Mouse (Mus musculus) thymus, postnatal 25 days (tissue): ENCODE results near the gene Capza1.
"Not testable (repeated sequence)": the region's sequence is repeated elsewhere in the genome, so short reads cannot be mapped to it uniquely, and the experiment has no call there.

Experiments used
- DNase-seq: peaks from one replicate; pipeline ENCODE4 v3.0.0; 2022

Capza1 gene

DNA sequence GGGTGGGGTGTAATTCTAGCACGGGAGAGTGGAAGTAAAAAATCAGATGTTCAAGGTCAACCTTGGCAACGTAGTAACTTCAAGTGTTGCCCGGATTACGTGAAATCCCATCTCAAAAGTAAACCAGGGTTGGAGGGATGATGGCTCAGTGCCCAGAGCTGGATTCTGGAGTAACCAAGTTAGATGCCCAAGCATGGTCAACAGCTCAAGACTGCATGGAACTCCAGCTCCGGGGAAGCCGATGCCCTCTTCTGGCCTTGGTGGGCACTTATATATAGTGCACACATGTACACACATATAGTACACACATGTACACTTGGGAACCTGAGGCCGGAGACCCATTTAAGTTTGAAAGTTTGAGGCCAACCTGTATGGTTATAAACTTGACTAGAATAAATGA lies 48.2 kb downstream of the Capza1 start:
- DNase-seq, result no peak

DNA sequence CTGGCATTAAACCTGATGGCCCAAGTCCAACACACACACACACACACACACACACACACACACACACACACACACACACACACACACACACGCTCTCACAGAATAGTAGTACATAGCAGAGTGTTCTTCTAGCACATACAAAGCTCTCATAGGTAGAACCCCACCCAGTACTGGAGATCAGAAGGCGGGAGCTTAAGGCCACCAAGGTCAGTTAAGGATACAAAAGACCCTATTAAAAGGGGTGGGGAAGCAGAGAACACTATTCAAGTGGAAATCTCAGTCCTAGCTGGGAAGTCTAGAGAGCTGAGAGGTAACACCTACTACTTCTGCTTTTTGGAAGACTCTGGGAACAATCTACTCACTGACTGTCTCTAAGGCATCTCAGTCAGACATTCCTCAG lies 49.0 kb downstream of the Capza1 start:
- no peak for DNase-seq

DNA sequence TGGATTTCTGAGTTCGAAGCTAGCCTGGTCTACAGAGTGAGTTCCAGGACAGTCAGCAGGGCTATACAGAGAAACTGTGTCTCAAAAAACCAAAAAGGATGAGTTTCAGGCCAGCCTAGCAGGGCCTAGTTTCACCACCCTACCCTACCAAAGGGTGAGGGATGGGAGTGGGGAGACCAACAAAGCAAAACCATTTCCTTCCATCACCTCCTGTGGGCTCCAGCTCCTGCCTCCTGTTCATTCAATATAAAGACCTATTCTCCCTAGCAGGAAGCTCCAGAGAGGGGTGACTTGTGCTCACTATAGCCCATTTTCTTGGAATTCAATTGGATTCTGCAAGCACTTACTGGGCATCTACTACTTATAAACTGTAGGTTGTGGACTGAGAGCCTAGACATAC lies 49.6 kb downstream of the Capza1 start:
- DNase-seq, result no peak

DNA sequence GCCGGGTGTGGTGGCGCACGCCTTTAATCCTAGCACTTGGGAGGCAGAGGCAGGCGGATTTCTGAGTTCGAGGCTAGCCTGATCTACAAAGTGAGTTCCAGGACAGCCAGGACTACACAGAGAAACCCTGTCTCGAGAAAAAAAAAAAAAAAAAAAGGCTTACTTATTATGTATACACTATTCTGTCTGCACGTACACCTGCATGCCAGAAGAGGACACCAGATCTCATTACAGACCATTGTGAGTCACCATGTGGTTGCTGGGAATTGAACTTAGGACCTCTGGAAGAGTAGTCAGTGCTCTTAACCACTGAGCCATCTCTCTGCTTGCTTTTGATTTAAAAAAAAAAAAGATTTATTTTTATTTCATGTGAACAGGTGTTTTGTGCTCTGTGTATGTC lies 51.1 kb downstream of the Capza1 start:
- not testable (repeated sequence) for DNase-seq

DNA sequence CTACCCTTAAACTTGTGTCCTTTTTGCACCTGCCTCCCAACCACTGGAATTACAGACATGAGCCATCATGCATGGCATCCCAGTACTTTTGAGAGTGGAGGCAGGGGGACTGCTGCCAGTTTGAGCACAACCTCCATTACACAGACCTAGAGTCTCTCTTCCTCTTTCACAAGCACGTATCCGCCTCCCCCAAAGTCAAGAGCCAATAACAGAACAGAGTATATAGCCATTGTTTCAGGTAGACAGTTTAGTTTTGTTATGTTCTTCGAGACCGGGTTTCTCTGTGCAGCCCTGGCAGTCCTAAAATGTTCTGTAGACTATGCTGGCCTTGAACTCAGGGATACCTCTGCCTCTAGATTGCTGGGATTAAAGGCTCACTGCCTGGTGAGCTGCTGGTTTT lies 52.1 kb downstream of the Capza1 start:
- DNase-seq, result no peak

DNA sequence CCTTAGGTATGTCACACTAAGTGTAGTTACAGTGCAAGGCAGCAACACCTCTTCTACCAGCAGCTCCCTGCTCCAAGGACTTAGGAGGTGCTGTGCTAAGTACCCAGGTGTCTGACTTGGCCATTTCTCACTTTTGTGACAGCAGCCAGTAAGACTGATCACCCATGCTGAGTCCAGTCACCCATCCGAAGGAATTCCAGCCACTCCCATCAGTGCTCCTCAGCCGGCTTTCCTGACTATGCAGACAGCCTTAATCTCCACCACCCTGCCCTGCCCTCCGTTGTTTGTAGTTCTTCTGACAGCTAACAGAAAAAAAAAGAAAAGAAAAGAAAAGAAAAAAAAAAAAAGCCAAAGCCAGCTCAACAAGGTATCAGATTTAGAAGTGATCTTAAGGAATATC lies 52.6 kb downstream of the Capza1 start:
- DNase-seq, result no peak

DNA sequence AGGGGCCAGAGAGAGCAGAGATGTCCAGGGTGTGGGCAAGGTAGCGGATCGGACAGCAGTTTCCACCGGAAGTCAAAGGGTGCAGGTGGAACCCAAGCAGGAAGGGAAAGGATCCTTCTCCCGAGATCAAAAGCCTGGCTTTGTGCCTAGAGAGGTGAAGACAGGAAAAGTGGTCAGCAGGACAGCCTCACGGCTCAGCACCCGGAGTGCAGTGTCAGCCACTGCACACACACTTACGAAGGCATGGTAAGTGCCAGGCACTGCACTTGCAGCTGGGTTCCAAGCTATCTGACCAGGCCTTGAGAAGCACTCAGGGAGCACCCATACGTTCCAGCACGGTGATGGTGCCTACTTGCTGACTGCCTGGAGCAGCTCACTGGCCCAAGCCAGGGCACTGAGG lies 58.8 kb downstream of the Capza1 start:
- DNase-seq, result no peak

DNA sequence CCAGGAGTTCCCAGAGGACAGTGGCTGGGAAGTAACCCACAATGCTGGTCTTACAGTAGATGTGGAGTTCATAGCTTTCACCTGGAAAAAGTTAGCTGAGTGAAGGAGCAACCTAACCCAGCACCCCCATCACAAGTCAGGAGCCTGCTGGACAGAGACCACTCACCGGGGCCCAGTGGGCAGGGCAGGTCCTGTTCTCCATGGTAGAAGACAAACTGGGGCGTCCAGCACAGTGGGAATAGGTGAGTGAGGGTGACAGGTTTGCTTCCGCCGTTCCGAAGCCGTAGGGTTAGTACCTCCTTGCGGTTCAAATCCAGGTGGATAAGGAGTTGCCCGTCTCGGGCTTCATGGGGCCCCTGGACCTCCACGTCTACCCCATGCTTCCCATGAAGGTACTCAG lies 60.0 kb downstream of the Capza1 start:
- no peak for DNase-seq

DNA sequence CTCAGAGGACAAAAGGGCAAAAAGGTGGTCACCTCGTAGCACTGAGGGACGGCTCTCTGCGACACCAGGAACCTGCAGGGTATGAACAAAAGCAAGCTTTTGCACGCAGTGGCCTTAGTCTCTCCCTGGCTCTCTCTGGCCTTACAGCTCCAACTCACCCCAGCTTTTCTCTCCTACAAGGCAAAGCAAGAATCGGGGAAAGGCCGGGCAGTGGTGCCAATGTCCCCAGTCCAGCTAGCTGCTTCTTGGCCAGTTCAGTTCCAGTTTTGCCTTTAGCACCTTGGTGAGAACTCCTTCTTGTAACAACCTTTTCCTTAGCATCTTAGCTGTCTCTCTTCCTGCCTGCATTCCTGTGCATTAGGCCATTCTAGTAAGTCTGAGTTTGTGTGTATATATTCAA lies 62.8 kb downstream of the Capza1 start:
- no peak for DNase-seq

DNA sequence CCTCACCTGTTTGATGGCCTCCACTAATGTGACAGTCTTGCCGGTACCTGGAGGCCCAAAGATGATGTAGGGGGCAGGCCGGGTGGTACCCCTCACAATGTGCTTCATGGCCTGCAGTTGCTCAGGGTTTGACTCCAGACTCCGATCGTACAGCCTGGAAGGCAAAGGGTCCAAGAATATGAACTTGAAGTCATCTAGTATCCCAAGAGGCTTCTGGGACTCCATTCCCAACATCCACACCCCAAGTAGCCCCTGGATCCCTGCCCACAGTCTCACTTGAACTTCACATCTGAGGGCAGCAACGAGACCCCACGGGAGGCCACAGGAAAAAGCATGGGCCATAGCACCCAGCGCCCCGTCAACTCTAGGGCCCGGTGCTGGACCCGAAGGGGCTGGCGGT lies 63.6 kb downstream of the Capza1 start:
- no peak for DNase-seq

DNA sequence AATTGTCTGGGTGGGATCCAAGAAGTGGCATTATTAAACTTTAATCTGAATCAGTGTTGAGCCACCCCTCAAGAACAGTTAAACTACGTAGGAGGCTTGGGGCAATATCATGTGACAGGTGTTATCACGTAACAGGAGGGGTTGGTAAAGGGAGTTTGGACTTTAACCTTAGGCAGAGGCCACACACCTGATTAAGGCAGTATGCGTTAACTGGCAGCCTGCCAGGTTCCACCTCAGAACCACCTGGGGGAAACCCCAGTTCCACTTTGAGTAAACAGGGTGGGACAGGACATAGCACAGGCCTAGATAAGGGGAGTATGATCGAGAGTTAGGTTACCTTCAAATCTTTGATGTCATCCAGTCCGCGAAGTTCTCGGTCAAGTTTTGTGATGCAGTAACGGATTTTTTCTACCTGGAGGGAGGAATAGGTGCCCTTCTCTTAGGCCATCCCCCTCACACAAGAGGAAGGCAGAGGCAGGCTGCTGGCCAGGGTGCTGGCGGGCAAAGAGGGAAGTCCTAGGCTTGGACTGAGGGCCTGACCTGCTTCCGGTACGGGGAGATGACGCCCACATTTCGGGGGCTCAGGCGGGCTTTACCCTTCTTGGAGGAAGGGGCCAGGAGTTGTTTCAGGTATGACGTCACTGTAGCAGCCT lies 67.7 kb downstream of the Capza1 start:
- DNase-seq, result no peak

DNA sequence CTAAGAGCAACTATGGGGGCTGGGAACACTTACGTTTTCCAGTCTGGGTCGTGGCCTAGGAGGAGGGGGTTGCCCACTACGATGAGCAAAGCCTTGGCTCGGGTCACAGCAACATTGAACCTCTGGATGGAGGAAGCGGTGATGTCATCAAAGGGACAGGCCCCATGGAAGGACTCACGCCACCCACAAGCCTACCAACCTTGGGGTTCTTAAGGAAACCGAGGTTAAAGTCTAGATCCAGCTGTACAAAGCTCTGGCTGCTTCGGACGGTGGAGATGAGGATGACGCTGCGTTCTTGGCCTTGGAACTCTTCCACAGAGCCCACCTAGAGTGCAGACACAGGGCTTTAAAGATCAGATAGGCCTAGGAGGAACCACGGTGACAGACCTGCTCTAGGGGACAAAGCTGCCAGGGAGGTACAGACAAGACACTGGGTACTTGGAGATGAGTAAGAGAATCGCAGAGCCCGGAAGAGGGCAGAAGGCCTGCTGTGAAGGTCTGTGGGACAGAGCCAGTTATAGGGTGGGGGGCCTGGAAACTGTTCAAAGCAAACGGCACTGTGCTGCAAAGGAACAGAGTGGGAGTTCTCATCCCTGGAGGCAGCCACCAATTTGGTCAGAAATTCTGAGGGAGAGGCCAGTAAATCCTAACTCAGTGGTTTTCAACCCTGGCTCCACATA lies 68.5 kb downstream of the Capza1 start:
- DNase-seq, result no peak

DNA sequence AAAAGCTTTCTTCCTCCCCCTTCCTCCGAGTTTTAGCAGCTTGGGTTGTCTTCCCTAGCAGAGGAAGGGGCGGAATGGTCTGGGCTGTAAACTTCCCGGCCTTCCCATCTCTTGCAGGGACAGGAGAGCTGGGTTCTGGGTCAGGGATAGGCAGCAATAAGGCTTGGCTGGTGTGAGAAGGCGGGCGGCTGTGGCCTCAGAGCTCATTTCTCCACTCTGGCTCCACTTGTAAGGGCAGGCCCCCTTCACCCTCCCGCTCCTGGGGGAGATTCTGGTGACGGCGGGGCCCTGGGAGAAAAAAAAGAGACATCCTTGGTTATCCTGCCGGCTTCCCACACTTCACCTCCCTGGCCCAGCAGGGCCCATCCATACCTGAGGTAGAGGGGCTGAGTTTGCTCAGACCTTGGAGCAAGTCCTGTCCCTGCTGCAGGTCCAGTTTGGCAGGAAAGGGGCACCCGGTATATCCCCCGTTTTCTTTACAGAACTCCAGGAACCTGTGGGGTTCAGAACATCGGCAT lies 69.3 kb downstream of the Capza1 start:
- no peak for DNase-seq

DNA sequence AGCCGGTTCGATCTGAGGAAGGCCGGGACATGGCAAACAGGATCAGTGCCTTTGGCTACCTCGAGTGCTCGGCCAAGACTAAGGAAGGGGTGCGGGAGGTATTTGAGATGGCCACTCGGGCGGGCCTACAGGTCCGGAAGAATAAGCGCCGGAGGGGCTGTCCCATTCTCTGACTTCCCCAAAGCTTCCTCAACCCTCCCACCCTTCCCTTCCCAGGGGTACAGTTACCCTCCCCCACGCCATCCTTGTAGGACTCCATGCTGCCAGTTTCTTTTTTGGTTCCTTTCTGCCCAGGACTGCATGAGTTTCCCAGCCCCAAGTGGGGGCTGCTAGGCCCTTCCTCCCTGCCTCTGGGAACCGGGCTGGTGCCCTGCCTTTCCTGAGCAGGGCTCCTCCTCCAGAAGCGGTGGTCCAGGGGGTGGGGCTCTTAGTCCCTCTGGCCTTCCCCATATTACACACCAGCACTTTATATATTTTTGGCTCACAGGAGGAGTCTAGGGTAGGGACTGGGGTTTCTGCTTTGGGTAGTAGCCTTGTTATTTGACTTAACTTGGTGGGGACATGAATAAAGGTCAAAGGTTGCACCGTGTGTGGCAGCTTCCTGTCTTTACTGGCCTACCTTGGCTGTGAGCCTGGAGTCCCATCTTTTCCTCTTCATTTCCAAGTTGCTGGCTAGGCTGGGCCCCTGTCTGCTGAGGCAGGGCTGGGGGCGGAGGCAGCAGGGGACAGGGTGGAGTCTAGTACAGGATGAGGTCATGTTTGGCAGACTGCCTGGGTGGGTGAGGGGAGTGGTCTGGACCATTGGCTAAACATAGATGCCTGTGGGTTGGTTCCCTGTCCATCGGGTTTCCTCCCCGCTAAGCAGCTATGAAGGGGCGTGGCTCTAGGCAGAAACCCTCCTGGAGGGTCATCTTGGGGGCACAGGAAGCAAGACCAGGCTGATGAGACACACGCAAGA lies 70.2 kb downstream of the Capza1 start:
- DNase-seq, result peak; percentile 27

DNA sequence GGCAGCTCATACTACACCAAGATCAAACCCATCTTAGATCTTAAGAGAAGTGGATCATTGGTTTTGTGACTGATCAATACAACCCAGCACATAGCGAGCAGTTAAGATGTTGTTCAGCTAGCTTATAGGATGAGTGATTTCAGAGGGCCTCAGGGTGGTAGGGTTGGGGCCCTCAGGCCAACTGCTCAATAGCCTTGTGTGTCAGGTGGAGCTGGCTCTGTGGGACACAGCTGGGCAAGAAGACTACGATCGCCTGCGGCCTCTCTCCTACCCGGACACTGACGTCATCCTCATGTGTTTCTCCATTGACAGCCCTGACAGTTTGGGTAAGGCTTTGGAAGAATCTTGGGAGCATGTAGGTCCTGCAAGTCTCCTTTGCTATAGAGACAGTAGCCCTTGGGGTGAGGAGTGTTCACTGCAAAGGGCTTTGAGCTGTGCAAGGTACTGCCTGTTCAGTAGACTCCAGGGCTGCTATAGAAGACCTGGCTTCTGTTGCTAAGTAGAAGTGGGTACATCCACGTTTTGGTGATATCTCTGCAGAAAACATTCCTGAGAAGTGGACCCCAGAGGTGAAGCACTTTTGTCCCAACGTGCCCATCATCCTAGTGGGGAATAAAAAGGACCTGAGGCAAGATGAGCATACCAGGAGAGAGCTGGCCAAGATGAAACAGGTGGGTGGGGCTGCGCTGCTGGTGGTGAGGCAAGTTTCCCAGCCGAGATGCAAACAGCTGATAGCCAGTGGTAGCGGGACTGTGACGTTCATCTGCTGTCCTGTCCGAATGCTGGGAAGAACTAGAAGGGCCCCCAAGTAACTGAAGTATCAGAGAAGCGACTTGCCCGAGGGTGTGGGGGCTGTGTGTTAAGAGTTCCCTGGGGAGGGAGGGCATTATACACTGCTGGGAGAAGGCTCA lies 71.7 kb downstream of the Capza1 start:
- no peak for DNase-seq

DNA sequence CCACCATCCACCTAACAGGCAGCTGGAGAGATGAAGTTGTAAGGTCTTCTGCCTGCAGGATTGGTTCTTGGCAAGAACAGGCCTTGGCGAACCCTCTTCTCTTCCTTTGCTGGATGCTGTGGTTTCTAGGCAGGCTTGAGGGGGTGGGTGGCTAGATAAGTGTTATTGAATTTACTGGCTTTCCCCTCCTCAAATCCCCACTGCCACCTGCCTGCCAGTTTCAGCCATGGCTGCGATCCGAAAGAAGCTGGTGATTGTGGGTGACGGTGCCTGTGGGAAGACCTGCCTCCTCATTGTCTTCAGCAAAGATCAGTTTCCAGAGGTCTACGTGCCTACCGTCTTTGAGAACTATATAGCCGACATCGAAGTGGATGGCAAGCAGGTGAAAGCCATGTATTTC lies 72.6 kb downstream of the Capza1 start:
- DNase-seq, result no peak

DNA sequence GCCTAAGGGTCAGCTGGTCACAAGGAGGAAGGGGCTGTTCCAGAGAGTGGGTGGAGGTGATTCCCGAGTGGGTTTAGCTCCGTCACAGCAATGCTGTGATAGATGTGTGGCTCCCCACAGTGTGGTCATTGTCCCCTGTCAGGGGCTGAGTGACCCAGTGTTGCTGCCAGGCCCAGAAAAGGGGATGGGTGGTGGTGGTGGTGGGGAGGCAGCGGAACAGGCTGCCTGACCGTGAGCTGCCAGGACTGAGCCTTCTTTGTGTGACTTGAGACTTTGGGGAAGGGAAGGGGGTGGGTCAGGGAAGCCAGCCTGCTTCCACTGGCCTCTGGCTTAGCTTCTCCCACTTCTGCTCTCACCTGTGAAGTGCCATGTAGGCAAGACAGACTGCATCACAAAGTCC lies 73.3 kb downstream of the Capza1 start:
- no peak for DNase-seq

DNA sequence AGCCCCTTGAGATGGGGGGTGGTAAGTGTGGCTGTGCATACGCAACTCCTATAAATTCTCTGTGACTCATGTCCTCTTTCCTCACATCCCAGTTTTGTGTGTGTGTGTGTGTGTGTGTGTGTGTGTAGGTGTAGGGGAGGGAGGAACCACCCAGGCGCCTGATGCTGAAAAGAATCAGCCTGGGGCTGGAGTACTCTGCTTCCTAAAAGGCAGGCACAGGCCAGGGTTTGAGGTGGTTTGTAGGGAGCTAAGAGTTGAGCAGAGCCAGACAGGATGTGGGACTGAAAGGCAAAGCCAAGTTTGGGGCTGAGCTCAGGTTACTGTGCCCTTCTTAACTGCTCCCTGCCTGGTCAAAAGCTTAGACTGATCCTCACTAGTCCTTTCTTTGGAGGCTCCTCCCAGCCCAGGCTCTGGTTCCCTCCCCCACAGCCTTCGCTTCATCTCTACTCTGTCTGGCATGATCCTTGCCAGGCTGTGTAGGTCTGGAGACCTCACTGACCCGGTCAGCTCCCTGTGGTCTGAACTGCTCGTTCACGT lies 73.8 kb downstream of the Capza1 start:
- no peak for DNase-seq

DNA sequence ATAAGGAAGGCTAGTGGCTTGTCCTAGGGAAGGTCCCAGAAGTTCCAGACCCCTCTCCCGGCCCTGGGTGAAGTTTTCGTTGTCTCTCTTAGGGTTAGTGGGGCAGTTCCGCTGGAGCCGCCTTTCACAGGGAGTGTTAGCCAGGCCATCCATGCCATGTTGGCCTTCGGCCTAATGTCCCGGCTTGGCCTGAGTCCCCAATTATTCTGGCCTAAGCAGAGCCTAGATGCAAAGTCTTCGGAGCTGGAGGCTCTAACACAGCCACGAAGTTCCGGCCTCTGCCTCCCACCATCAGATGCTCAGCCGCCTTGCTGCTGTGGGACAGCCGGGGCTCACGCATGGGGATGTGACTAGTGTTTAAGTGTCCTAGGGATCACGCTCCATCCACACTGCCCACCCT lies 74.5 kb downstream of the Capza1 start:
- no peak for DNase-seq

DNA sequence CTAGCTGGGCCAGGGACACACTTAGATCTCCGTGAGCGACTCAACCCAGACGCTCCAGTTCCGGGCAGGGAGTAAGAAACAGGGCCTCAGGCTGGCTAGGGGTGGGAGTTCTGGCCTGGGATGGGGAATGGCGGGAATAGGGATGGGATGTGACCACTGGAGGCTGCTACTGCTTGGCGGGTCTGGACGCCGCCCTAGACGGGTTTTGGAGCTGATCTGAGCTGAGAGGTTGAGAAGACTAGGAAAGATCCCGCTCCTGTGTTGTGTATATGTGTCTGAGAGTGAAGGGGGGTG lies 75.0 kb downstream of the Capza1 start:
- DNase-seq, result no peak

DNA sequence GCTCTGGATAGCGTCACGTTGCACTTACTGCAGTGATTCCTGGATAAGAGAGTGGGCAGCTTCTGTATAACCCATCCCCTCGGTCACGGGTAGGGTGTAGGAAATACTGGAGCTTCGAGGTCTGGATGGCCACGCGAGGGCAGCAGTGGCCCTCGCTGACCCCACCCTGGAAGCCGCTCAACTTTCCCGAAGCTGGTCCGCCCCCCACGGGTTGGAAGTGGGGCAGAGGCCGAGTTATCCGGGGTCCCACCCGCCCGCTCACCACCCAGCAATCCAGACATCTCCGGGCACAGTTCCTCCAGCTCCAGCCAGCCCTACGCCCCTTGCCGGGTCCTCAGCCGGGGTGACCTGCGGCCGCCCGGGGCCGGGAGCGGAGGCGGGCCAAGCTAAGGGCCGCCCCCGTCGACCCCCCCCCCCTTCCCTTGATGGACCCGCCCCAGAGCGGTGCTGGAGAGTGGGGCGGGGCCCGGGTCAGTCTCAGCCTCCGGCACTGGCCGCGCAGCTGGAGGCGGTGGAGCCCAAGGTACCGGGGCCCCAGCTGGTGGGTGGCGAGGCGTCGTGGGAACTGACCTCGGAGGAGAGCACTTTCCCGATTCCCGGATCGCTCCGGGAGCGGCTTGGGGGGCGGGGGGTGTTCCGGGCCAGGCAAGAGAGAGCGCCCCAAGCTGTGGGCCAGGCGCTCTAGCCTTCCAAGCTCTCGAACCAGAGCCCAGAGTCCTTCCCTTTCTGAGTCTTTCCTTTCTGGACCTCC lies 75.6 kb downstream of the Capza1 start:
- peak; percentile 34 for DNase-seq

DNA sequence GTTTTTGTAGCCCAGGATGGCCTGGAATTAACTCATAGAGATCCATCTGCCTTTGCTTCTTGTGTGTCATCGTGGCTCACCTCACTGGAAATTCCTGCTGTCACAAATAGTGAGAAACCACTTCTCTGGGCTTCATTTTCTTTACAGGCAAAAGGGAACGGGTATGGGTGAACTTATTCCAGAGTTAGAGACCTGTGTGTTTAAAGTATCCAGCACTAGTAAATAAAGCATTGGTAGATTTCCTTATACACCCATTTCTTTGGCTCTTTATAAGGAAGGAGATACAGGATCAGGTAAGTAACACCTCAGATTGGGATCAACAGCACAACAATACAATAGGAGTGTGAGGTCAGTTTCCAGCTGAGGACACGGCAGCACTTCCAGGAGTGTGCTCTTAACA lies 76.2 kb downstream of the Capza1 start, which contains the start of gene Rhoc:
TSS of gene Rhoc (plus strand) at position 301 of the 400 bp plus-strand sequence.
- no peak for DNase-seq
